Mouse (Mus musculus) hindbrain, embryonic 11.5 days (tissue): ENCODE data around the gene Gmip. TPM values are rescaled to one million over a fixed set of nuclear protein-coding genes. Genes with fewer than 3 reads are reported as not detected.

ENCODE experiments used
- polyA plus RNA-seq: library from polyadenylated mRNA; unstranded; fragments of >200 nt; fragmentation: Nextera tagmentation; extraction: Ambion mirVana; gene quantifications from 2 replicates; pipeline ENCODE4 v1.2.1, GENCODE M21; 2014

Gene Gmip
- polyA plus RNA-seq, 1 experiment from 2014 or later: 9.4 TPM

Other genes starting within 250 kb of the Gmip start
- 42.2 and 44.3 TPM in 2 replicates for gene Zfp868, start 183.1 kb upstream of the Gmip start, polyA plus RNA-seq
- gene Zfp964, start 154.2 kb upstream of the Gmip start, polyA plus RNA-seq: 2.3 and 3.1 TPM in 2 replicates
- gene Zfp869, start 98.0 kb upstream of the Gmip start, polyA plus RNA-seq: 32.1 and 38.8 TPM in 2 replicates
- gene Zfp963, start 58.7 kb upstream of the Gmip start, polyA plus RNA-seq: 7.2 and 9.2 TPM in 2 replicates
- 0.66 TPM in 1 of 2 replicates, not detected in the other for gene Gm20422, start 33.8 kb upstream of the Gmip start, polyA plus RNA-seq
- 34.5 and 35.8 TPM in 2 replicates for gene Atp13a1, start 17.5 kb upstream of the Gmip start, polyA plus RNA-seq
- 41.5 and 44.5 TPM in 2 replicates for gene Zfp866, start 17.5 kb upstream of the Gmip start, polyA plus RNA-seq
- gene Lpar2, start 13.8 kb downstream of the Gmip start, polyA plus RNA-seq: 1.2 and 1.7 TPM in 2 replicates
- 41.5 and 42.5 TPM in 2 replicates for gene Pbx4, start 23.8 kb downstream of the Gmip start, polyA plus RNA-seq
- 0.50 and 0.73 TPM in 2 replicates for gene Cilp2, start 79.0 kb downstream of the Gmip start, polyA plus RNA-seq
- 4.2 and 4.3 TPM in 2 replicates for gene Tssk6, start 93.5 kb downstream of the Gmip start, polyA plus RNA-seq
- 169 and 174 TPM in 2 replicates for gene Ndufa13, start 93.9 kb downstream of the Gmip start, polyA plus RNA-seq
- 4.6 and 6.1 TPM in 2 replicates for gene Yjefn3, start 94.0 kb downstream of the Gmip start, polyA plus RNA-seq
- 48.8 and 62.0 TPM in 2 replicates for gene Gatad2a, start 187.7 kb downstream of the Gmip start, polyA plus RNA-seq
- gene Mau2, start 234.1 kb downstream of the Gmip start, polyA plus RNA-seq: 51.1 and 52.1 TPM in 2 replicates
- 34.5 and 35.4 TPM in 2 replicates for gene Sugp1, start 234.1 kb downstream of the Gmip start, polyA plus RNA-seq